Mouse (Mus musculus): Measurements from ENCODE around the gene Bicd2. TPM values are rescaled to one million over a fixed set of nuclear protein-coding genes. Genes with fewer than 3 reads are reported as not detected.

Bicd2 gene
- 47.8 and 51.1 TPM in 2 replicates for polyA plus RNA-seq (2012; rRNA removed)

GRCm38 (mm10) chr13:49341012-49341830 is at the start of gene Bicd2:
Bicd2 (plus strand) TSS chr13:49341585.
- no peaks in the 10 kb centered on the region for H3K27me3 ChIP-seq (ENCODE audit: control insufficient read depth, insufficient read depth, low read length)
- WGBS = under 1% methylated on average over 74 of the region's 74 CpGs
- TF ChIP-seq CTCF (IDR thresholded peaks at IDR 0.05; ENCODE audit: borderline replicate concordance, control insufficient read depth, extremely low read depth, insufficient read depth, low read length, poor library complexity) (peak; percentile 53; the same call in 1 of the 2 replicates), POLR2A (IDR thresholded peaks at IDR 0.05; ENCODE audit: control insufficient read depth, extremely low read depth, insufficient read depth, low read length, poor library complexity) (peak; percentile 87)
- H3K27ac ChIP-seq (ENCODE audit: control insufficient read depth, insufficient read depth, low read length) = peak within 1 kb of the TSS; percentile 20
- no peaks in the 10 kb centered on the region for H3K36me3 ChIP-seq (ENCODE audit: control insufficient read depth, insufficient read depth, low read length)
- H3K4me1 ChIP-seq (replicated peaks; ENCODE audit: control insufficient read depth, insufficient read depth, low read length) = peaks cover 25% of the 10 kb centered on the region
- DNase-seq = peak; percentile 96
- peak within 1 kb of the TSS; percentile 61 for H3K4me3 ChIP-seq (ENCODE audit: control insufficient read depth, insufficient read depth, low read length)

DNA sequence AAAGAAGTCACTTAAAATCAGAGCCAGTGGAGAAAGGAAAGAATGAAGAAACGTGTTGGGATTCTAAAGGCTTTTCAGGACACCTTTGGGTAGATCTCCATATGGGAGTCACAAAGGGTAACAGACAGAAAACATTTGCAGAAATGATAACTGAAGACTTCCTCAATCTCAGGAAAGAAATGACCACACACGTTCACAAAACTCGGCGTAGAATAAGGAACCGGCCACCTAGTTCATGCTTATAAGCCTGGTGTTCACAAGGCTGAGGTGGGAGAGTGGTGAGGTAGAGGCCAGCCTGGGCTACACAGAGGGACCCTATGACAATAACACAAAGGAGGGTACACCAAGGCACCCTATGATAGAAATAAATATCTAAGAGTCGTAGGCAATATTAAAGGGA is 49.4 kb upstream of the Bicd2 start:
- H3K4me3 ChIP-seq (ENCODE audit: control insufficient read depth, insufficient read depth, low read length) = no peak overlapping the region
- no peaks in the 10 kb centered on the region for H3K4me1 ChIP-seq (replicated peaks; ENCODE audit: control insufficient read depth, insufficient read depth, low read length)
- H3K27ac ChIP-seq (ENCODE audit: control insufficient read depth, insufficient read depth, low read length) = no peak overlapping the region
- 70% methylated on average over 6 of the region's 6 CpGs for WGBS
- no peak for DNase-seq
- H3K27me3 ChIP-seq (ENCODE audit: control insufficient read depth, insufficient read depth, low read length) = no peaks in the 10 kb centered on the region
- H3K36me3 ChIP-seq (ENCODE audit: control insufficient read depth, insufficient read depth, low read length) = peaks cover 34% of the 10 kb centered on the region
- TF ChIP-seq CTCF (IDR thresholded peaks at IDR 0.05; ENCODE audit: borderline replicate concordance, control insufficient read depth, extremely low read depth, insufficient read depth, low read length, poor library complexity) (no peak), POLR2A (IDR thresholded peaks at IDR 0.05; ENCODE audit: control insufficient read depth, extremely low read depth, insufficient read depth, low read length, poor library complexity) (no peak)

DNA sequence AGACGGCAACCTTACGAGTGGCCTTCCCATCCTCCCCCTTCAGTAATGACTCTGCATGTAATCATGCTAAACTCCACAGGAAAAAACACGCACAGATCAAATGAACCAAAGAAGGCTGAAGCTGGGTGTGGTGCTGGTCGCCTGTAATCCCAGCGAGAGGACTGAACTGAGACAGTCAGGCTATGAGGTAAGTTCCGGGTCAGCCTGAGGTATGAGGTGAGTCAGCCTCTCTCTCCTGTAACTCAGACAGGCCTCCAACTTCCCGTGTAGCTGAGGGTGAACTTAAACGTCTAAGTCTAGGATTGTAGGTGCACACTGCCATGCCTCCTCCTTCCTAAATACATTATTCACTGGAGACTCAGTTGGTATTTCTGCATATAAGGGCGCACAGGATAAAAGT is 47.3 kb upstream of the Bicd2 start:
- H3K27ac ChIP-seq (ENCODE audit: control insufficient read depth, insufficient read depth, low read length) = no peak overlapping the region
- no peak for DNase-seq
- peaks cover 22% of the 10 kb centered on the region for H3K36me3 ChIP-seq (ENCODE audit: control insufficient read depth, insufficient read depth, low read length)
- TF ChIP-seq CTCF (IDR thresholded peaks at IDR 0.05; ENCODE audit: borderline replicate concordance, control insufficient read depth, extremely low read depth, insufficient read depth, low read length, poor library complexity) (no peak), POLR2A (IDR thresholded peaks at IDR 0.05; ENCODE audit: control insufficient read depth, extremely low read depth, insufficient read depth, low read length, poor library complexity) (no peak)
- peaks cover 8% of the 10 kb centered on the region for H3K4me1 ChIP-seq (replicated peaks; ENCODE audit: control insufficient read depth, insufficient read depth, low read length)
- H3K27me3 ChIP-seq (ENCODE audit: control insufficient read depth, insufficient read depth, low read length) = no peaks in the 10 kb centered on the region
- H3K4me3 ChIP-seq (ENCODE audit: control insufficient read depth, insufficient read depth, low read length) = no peak overlapping the region
- 86% methylated on average over 9 of the region's 9 CpGs for WGBS

GRCm38 (mm10) chr13:49296270-49296669 is 45.1 kb upstream of the Bicd2 start:
- no peak for TF ChIP-seq POLR2A (IDR thresholded peaks at IDR 0.05; ENCODE audit: control insufficient read depth, extremely low read depth, insufficient read depth, low read length, poor library complexity)
- no peak for TF ChIP-seq CTCF (IDR thresholded peaks at IDR 0.05; ENCODE audit: borderline replicate concordance, control insufficient read depth, extremely low read depth, insufficient read depth, low read length, poor library complexity)
- WGBS = 93% methylated on average over 7 of the region's 7 CpGs
- no peak for DNase-seq
- no peak overlapping the region for H3K27ac ChIP-seq (ENCODE audit: control insufficient read depth, insufficient read depth, low read length)
- no peak overlapping the region for H3K4me3 ChIP-seq (ENCODE audit: control insufficient read depth, insufficient read depth, low read length)
- no peaks in the 10 kb centered on the region for H3K27me3 ChIP-seq (ENCODE audit: control insufficient read depth, insufficient read depth, low read length)
- peaks cover 14% of the 10 kb centered on the region for H3K4me1 ChIP-seq (replicated peaks; ENCODE audit: control insufficient read depth, insufficient read depth, low read length)
- H3K36me3 ChIP-seq (ENCODE audit: control insufficient read depth, insufficient read depth, low read length) = 0 out of 2 replicates have a peak, but pooled peaks cover 14% of the 10 kb centered on the region

DNA sequence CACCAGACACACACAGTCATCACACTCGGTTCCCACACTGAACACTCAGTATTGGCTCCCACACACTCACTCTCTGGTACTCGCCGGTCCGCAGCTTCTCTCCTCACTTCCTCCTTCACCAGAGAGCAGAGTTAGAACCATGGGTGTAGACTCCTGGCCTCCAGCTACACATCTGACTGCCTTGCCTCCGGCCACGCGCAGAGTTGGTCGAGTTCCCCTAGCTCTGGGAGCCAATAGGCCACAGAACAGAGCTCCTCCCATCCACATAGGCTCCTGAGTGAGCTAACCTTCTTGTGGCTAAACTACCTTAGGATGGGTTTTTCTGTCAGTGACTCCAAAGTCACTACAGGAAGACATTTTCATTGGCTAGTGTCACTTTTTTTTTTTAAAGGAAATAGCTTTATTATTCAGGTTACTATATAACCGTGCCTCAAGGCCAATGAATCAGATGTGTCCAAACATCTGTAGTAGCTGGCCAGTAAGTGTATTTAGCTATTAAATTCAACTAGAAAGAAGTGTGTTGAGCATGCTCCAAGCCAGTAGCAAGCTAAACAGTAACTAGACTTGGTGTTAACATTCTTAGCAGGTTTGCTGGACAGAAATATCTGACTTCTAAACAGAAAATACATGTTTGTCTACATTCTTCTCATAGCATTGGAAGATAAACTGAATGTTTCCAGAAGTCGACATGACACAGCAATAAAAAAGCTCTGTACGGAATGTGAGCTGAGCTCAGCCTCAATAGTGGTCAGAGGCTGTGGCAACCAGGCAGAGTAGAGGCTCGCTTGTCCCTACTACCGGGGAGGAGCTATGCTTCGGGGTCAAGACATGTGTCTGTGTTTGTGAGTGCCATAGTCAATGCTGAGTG is 42.6 kb upstream of the Bicd2 start:
- Histone ChIP-seq H3K4me1 (replicated peaks; ENCODE audit: control insufficient read depth, insufficient read depth, low read length) (peaks cover 18% of the 10 kb centered on the region), H3K4me3 (ENCODE audit: control insufficient read depth, insufficient read depth, low read length) (no peak overlapping the region), H3K27me3 (ENCODE audit: control insufficient read depth, insufficient read depth, low read length) (no peaks in the 10 kb centered on the region), H3K36me3 (ENCODE audit: control insufficient read depth, insufficient read depth, low read length) (0 out of 2 replicates have a peak, but pooled peaks cover 8% of the 10 kb centered on the region), H3K27ac (ENCODE audit: control insufficient read depth, insufficient read depth, low read length) (no peak overlapping the region)
- 30% methylated on average over 14 of the region's 14 CpGs for WGBS
- DNase-seq = no peak
- TF ChIP-seq CTCF (IDR thresholded peaks at IDR 0.05; ENCODE audit: borderline replicate concordance, control insufficient read depth, extremely low read depth, insufficient read depth, low read length, poor library complexity) (no peak), POLR2A (IDR thresholded peaks at IDR 0.05; ENCODE audit: control insufficient read depth, extremely low read depth, insufficient read depth, low read length, poor library complexity) (no peak)

DNA sequence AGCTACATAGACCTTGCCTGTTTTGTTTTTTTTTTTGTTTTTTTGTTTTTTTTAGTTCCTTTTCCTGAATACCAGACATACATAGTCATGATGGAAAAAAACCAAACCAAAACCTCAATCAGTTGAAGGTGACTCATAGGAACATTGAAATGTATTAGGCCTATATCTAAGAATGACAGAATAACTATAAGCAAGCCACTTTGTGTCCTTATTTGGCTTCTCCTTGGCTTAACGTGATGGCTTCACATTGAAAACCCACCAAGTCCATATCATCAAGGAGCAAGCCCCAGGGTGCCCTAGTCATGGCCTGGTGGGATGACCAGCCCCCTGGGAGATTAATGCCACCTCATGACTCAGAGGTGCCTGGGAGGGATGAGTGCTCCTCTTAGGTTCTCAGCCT is 40.6 kb upstream of the Bicd2 start:
- no peak for DNase-seq
- H3K4me1 ChIP-seq (replicated peaks; ENCODE audit: control insufficient read depth, insufficient read depth, low read length) = peaks cover 18% of the 10 kb centered on the region
- 91% methylated on average over 1 of the region's 1 CpGs for WGBS
- no peak overlapping the region for H3K27ac ChIP-seq (ENCODE audit: control insufficient read depth, insufficient read depth, low read length)
- H3K4me3 ChIP-seq (ENCODE audit: control insufficient read depth, insufficient read depth, low read length) = no peak overlapping the region
- 0 out of 2 replicates have a peak, but pooled peaks cover 8% of the 10 kb centered on the region for H3K36me3 ChIP-seq (ENCODE audit: control insufficient read depth, insufficient read depth, low read length)
- TF ChIP-seq POLR2A (IDR thresholded peaks at IDR 0.05; ENCODE audit: control insufficient read depth, extremely low read depth, insufficient read depth, low read length, poor library complexity) (no peak), CTCF (IDR thresholded peaks at IDR 0.05; ENCODE audit: borderline replicate concordance, control insufficient read depth, extremely low read depth, insufficient read depth, low read length, poor library complexity) (no peak)
- no peaks in the 10 kb centered on the region for H3K27me3 ChIP-seq (ENCODE audit: control insufficient read depth, insufficient read depth, low read length)
